Mouse (Mus musculus) small intestine, adult 2 months (tissue): ENCODE results near the gene Gcm2. TPM values are rescaled to one million over a fixed set of nuclear protein-coding genes. Genes with fewer than 3 reads are reported as not detected.

Experiments used
- H3K27ac ChIP-seq: fragments of 200-500 bp; 2 replicates; pipeline ENCODE4 v1.5.1; 2012; ENCODE audit warnings: low read depth, low read length, control low read depth, inconsistent platforms; ENCODE audit not compliant: insufficient read depth
- H3K27me3 ChIP-seq: fragments of 200-500 bp; 2 replicates; pipeline ENCODE4 v1.6.1; 2012; ENCODE audit warnings: mild to moderate bottlenecking, moderate library complexity, low read length, inconsistent platforms; ENCODE audit not compliant: control insufficient read depth, insufficient read depth
- H3K36me3 ChIP-seq: fragments of 200-500 bp; 2 replicates; pipeline ENCODE4 v1.6.1; 2012; ENCODE audit warnings: mild to moderate bottlenecking, low read length, control low read depth, inconsistent platforms; ENCODE audit not compliant: control insufficient read depth, insufficient read depth
- H3K4me1 ChIP-seq: fragments of 200-500 bp; 2 replicates; pipeline ENCODE4 v1.6.1; 2012; ENCODE audit warnings: low read length, inconsistent platforms, mixed read lengths; ENCODE audit not compliant: control insufficient read depth, insufficient read depth, insufficient read length
- H3K4me3 ChIP-seq: fragments of 200-500 bp; 2 replicates; pipeline ENCODE4 v1.5.1; 2012; ENCODE audit warnings: low read depth, mild to moderate bottlenecking, control low read depth, inconsistent platforms, low read length, moderate library complexity
- CTCF ChIP-seq: fragments of 200-500 bp; IDR thresholded peaks from 2 replicates; pipeline ENCODE4 v1.5.1; 2012; ENCODE audit warnings: low read depth, mild to moderate bottlenecking, control low read depth, inconsistent platforms, low read length, moderate library complexity, mixed read lengths; ENCODE audit not compliant: insufficient replicate concordance, insufficient read length; ENCODE audit errors: extremely low read depth
- POLR2A ChIP-seq: fragments of 200-500 bp; IDR thresholded peaks from 2 replicates; pipeline ENCODE4 v1.6.1; 2012; ENCODE audit warnings: low read depth, mild to moderate bottlenecking, control low read depth, inconsistent platforms, low read length, moderate library complexity
- WGBS: fragments of 180-500 bp; shearing (Covaris S2); methylation state at CpG from one replicate; pipeline ENCODE4 v1.1.7; 2018; 5-methylcytosine and 5-hydroxymethylcytosine counted together
- polyA plus RNA-seq: library from polyadenylated mRNA; depleted of rRNA; stranded (reverse); fragments of >200 nt; gene quantifications from 2 replicates; pipeline ENCODE4 v1.2.3, GENCODE M21; 2012

Gcm2 gene
- polyA plus RNA-seq, 1 experiment = not detected

- Histone ChIP-seq H3K4me1 (no peaks in the 10 kb centered on the region), H3K4me3 (no peak overlapping the region), H3K27ac (no peak overlapping the region), H3K27me3 (no peaks in the 10 kb centered on the region), H3K36me3 (no peaks in the 10 kb centered on the region)
- no peak for TF ChIP-seq CTCF
- no peak for TF ChIP-seq POLR2A
- WGBS = 69% methylated on average over 8 of the region's 8 CpGs
Observed at GRCm38 (mm10) chr13:41128326-41128725, 17.5 kb upstream of the Gcm2 start.

DNA sequence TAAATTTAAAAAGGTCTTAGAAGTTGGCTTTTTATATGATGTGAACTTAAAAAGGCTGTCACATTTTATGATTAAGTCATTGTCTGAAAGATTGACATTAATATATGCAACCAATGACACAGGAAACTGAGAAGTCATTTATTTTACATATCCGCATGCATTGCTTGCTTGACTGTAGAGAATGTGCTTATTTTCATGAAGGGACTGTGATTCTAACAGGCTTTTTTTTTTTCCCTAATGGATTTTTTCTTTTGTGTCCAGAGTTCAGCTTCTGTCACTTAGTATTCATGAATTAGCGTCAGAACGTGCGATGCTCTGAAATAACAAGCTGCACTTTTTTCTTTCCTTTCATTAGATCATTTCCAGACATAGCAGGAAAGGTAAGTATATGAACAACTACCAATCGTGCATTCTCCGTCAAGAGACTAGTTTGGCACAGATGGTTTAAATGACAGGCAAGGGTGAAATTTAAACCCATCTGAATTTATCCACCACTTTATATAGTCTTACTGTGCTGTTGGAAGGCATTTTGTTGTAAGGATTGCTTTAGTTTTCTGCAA lies 12.9 kb upstream of the Gcm2 start:
- no peaks in the 10 kb centered on the region for H3K27me3 ChIP-seq
- no peaks in the 10 kb centered on the region for H3K4me1 ChIP-seq
- H3K4me3 ChIP-seq = no peak overlapping the region
- WGBS = 94% methylated on average over 6 of the region's 6 CpGs
- H3K36me3 ChIP-seq = no peaks in the 10 kb centered on the region
- H3K27ac ChIP-seq = no peak overlapping the region
- TF ChIP-seq CTCF (no peak), POLR2A (no peak)

DNA sequence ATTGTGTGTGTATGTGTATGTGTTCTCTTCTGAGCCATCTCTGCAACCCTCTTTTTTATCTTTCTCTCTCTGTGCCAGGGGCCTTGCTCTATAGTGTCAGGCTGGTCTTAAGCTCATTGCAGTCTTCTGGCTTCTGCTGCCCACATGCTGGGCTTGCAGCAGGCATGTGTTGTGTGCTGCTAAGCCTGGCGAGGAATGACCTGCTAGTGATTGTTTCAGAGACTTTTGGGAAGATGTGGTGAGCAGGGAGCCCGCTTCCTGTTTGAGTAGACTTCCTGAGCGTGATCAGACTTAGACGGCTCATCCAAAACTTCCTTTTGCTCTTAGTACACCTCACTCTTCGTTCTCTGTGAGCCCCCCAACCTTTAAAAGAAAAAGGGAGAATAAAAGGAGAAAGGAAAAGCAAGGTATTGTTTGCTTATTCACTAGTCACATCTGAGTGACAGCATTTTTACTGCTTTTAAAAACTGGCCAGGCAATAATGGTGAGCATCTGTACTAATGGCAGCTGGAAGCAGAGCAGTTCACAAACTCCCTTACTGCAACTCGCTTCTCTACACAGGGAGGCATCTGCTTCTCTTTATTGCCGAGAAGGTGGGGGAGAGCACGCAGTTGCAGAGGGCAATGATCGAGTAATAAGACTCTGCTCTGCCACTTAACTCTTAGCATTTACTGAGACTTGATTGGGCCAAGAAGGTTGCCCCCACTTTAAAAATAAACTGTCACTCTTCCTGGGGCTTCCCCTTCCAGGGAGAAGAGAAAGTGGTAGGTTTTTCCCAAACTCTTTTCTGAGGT lies 8.5 kb upstream of the Gcm2 start:
- no peak overlapping the region for H3K4me3 ChIP-seq
- TF ChIP-seq POLR2A (no peak), CTCF (no peak)
- 0 out of 2 replicates have a peak, but pooled peaks cover 1% of the 10 kb centered on the region for H3K27me3 ChIP-seq
- no peaks in the 10 kb centered on the region for H3K4me1 ChIP-seq
- H3K36me3 ChIP-seq = no peaks in the 10 kb centered on the region
- 36% methylated on average over 9 of the region's 9 CpGs for WGBS
- no peak overlapping the region for H3K27ac ChIP-seq

GRCm38 (mm10) chr13:41113940-41114339 lies 3.1 kb upstream of the Gcm2 start, which contains the start of gene Sycp2l:
TSS of gene Sycp2l (plus strand) at chr13:41114307.
- Histone ChIP-seq H3K4me1 (no peaks in the 10 kb centered on the region), H3K27me3 (peaks cover 3% of the 10 kb centered on the region; the same call in 1 of the 2 replicates), H3K36me3 (no peaks in the 10 kb centered on the region), H3K4me3 (peak within 1 kb of the TSS; percentile 41), H3K27ac (no peak within 1 kb of the TSS)
- 23% methylated on average over 14 of the region's 14 CpGs for WGBS
- TF ChIP-seq POLR2A (no peak), CTCF (no peak)

DNA sequence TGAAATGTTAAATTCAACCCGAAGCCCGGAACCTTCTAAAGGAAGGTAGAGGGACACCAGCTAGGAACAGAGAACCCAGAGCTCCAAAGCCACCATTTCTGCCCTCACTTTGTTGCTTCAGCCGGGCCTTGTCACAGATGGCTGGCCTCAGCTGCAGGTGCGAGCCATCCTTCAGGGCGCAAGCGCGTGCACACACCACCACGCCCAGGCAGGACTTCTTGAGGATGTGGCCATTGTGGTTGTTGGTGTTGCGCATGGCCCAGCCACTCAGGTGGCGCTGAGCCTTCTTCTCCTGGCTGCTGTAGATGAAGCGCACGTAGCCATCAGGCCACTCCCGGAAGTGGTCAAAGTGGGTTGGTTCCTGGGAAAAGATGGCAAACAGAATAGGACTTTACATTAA lies 5.3 kb downstream of the Gcm2 start:
- TF ChIP-seq CTCF (no peak), POLR2A (no peak)
- Histone ChIP-seq H3K27ac (no peak overlapping the region), H3K36me3 (no peaks in the 10 kb centered on the region), H3K4me1 (peaks cover 2% of the 10 kb centered on the region; the same call in 1 of the 2 replicates), H3K4me3 (no peak overlapping the region), H3K27me3 (no peaks in the 10 kb centered on the region)
- 88% methylated on average over 13 of the region's 13 CpGs for WGBS

DNA sequence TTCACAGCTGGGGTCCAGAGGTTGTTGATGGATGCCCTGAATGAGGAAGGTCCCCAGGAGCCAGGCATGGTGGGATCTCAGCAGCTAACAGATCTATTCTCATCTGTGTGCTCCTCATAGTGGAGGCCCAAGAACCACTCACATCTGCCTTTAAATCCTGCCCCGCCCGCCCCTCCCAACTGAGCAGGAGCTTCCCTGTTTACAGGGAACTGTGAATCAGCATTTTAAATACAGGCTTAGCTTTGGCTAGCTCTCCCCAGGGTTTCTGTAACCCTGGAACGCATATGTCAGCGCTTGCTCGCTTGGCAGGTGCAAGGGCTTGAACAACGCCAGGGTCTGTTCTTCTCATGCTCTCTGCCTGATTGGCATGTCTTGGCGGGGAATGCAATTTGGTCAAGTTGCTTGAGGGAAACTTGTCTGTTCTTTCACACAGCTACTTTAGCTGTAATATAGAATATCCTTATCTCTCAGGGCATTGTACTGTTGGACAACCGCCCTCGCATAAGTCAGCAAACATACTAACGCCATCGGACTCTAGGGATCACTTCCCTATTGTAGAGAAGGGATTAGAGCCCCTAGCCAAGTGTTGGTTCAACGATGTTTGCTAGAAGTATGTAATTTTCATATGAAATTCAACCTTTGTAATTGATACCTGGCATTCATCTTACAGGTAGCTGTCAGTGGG lies 6.9 kb downstream of the Gcm2 start:
- no peaks in the 10 kb centered on the region for H3K36me3 ChIP-seq
- no peak overlapping the region for H3K4me3 ChIP-seq
- TF ChIP-seq POLR2A (no peak), CTCF (no peak)
- H3K27ac ChIP-seq = no peak overlapping the region
- no peaks in the 10 kb centered on the region for H3K27me3 ChIP-seq
- H3K4me1 ChIP-seq = peaks cover 2% of the 10 kb centered on the region; the same call in 1 of the 2 replicates
- WGBS = 38% methylated on average over 12 of the region's 12 CpGs

GRCm38 (mm10) chr13:41100031-41100430 lies 10.8 kb downstream of the Gcm2 start:
- Histone ChIP-seq H3K4me1 (peaks cover 2% of the 10 kb centered on the region; the same call in 1 of the 2 replicates), H3K27ac (no peak overlapping the region), H3K4me3 (no peak overlapping the region), H3K36me3 (no peaks in the 10 kb centered on the region), H3K27me3 (no peaks in the 10 kb centered on the region; the same call in 1 of the 2 replicates)
- 89% methylated on average over 2 of the region's 2 CpGs for WGBS
- TF ChIP-seq CTCF = no peak
- TF ChIP-seq POLR2A = no peak
